Mouse (Mus musculus): ENCODE results near the gene Proser3. TPM values are rescaled to one million over a fixed set of nuclear protein-coding genes. Genes with fewer than 3 reads are reported as not detected.

The Proser3 gene
- total RNA-seq, 2 experiments from 2014 or later, result 5.3 to 10.1 TPM

DNA sequence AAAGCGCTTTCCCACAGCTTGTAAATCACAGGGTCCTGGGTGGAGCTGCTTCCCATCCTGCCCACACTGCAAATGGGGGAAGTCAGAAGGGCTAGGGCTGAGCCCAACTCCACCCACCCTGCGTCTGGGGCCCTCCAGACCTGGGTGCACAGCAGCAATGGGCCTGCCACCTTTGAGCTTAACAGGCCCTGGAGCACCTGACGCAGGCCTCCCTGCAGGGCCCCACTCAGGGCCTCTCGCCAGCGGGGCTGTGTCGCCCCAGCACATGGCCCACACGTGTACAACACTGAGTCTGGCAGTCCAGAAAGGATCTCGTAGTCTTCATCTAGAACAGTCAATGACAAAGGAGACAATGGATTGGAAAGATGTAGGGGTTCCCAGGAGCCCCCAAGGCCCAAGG, 27.9 kb upstream of the Proser3 start:
- no peak for DNase-seq

DNA sequence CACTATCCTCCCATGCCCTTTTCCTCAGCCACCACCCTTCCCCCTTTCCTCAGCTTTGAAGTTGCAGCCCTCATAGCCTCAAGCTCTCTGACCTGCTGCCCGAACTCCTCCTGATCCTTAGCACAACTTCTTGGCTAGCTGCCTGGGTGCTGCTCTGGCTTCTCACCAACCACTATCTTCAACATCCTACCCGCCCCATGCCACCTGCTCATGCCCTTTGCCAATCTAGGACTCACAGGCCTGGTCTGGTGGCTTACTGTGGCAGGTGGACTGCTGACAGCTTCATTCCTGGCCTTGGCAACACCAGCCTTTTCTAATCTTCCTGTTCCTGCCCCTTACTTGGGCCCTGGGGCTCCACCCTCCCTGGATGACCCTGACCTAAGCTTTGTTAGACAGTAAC, 20.9 kb upstream of the Proser3 start:
- DNase-seq, result peak; percentile 73

DNA sequence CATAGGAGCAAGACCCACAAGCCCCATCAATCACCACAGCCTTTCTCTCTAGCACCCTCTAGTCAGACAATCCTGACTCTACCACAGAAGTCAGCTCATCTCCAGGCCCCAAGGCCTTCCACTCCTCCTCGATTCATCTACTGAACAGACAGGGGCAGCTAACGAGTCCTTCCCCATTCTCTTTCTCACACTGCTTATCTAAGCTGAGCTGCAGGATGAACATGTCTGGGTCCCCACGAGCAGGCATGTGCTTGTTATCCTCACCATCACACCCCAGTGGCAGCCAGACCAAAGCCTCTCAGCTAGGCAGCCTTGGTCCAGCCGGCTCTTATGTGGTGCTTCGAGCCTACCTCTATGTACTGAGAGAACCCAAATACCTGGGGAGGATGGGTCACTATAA, 20.3 kb upstream of the Proser3 start:
- no peak for DNase-seq

DNA sequence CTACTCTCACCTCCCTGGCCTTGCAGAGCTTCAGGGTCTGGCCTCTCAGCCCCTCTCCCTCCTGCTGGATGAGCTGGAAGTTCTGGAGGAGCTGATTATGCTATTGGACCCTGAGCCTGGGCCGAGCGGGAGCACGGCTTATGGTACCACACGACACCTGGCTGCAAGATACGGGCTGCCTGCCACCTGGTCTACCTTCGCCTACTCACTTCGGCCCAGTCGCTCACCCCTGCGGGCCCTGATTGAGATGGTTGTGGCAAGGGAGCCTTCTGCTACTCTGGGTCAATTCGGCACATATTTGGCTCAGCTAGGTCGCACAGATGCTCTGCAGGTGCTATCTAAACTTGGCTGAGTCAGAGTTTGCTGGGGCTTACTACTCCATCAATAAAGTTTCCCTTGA, 15.5 kb upstream of the Proser3 start:
- DNase-seq, result no peak

DNA sequence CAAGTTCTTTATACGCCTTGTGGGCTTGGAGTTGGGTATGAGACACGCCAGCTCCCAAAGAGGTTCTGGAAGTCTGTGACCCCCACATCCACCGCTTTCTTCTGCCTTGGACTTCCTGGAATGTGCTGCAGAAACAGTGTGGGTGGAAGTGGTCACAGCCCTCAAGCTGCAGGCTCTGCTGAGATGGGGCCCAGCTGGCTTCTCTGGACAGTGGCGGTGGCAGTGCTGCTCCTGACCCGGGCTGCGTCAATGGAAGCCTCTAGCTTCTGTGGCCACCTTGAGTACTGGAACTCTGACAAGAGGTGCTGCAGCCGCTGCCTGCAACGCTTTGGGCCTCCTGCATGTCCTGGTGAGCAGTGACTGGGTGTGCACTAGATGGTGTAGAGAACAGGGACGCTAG, 13.9 kb upstream of the Proser3 start:
- DNase-seq, result no peak

DNA sequence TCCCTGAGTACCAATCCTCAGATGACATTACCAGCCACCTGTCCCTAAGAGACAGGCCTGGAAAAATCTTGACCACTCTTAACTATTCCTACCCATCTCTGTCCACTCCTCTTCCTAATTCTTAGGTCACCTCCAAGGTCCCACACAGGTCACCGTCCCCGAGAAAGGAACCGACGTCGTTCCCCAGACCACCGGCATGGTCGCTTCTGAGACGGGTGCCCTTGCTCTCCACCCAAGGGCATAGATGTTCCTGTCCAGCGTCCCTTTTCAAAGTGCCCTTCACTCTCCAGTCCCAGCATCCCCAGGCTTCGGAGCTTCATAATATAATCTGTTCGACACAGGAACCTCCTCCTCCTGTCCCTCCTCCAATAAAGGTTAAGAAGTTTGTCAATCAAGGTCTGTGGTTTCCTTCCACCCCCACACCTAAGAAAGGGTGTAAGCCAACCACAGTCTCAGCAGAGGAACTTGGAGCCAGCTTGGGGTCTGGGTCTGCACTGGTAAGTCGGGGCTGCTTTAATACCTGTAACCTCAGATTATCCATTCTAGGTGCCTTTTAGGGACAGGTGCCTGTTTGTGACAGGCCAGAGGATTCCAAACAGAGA, 13.0 kb upstream of the Proser3 start, which contains the start of gene Igflr1:
Gene Igflr1, plus strand, starts transcription at position 458 of the 602 bp plus-strand sequence.
- DNase-seq, result no peak

DNA sequence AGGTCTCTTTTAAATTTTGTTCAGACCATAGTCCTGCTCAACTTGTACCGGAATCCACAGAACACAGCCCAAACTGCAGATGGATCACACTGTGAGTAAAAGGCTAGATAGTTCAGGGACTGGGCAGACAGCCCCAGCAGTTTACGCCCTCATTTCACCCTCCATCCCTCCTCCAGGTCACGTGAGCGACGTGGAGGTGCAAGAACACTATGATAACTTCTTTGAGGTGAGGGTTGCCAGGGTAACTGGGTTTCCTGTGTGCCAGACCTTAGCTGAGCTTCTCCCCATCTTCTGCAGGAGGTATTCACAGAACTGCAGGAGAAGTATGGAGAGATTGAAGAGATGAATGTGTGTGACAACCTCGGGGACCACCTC, 11.8 kb upstream of the Proser3 start:
- DNase-seq, result no peak

DNA sequence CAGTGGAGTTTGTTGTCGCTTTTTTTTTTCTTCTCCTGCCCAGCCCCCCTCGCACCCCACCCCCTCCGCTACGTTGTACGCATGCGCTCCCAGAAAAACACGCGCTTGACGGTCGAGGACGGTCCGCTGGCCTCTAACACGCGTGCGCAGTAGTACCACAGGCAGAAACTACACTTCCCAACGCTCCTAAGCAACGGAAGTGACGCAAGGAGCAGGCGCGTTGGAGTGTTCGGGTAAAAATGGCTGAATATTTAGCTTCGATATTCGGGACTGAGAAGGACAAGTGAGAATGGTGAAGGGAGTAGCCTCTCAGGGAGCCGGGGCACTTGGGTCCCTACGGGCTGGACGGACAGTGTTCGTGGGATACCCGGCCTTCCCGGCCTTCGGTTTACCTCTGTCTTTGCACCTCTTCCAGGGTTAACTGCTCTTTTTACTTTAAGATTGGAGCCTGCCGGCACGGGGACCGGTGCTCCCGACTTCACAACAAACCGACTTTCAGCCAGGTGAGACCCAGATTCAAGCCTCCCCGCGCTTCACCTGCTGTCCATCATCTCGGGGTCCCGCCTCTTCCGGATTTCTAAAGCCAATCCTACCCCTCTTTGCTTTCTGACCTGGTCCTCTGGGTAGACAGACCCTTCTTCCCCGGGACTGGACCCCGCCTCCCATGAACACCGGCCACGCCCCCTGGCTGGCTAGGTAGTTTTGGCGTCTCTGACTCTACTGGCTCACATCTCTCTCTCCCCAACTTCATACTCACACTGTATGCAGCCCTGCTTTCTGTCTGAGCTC, 11.2 kb upstream of the Proser3 start, which contains the start of the genes U2af1l4, Gm49396 and Psenen:
Gene U2af1l4, plus strand, starts transcription at position 185 of the 789 bp plus-strand sequence.
Gene Gm49396, plus strand, starts transcription at position 228 of the 789 bp plus-strand sequence.
Gene Psenen, minus strand, starts transcription at position 511 of the 789 bp plus-strand sequence.
- peak; percentile 96 for DNase-seq

DNA sequence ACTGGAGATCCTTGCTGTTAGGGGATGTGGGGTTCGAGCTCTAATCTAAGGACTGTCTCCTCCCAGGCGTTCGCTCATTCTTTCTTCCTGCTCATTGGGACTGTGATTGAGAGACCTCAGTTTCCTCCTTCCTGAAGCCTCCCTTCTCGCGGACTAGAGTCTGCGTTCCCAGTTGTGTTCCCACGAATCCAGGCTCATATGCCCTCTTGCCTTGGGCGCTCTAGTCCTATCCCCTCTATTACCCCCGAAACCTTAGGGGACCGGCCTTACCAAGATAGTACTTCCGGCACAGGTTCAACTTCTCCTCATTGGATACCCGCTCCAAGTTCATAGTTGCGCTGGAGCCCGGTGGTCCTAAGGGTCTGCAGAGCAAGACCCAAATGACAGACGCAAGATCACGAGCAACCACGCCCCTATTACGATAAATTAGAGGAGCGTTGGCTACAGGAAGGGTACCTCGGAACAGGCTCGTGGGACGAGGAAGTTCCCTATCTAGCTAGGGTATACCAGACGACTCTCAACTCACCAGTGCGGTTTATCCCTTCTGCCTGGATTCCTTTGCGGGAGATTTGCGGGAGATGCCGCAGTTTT, 10.5 kb upstream of the Proser3 start:
- no peak for DNase-seq

DNA sequence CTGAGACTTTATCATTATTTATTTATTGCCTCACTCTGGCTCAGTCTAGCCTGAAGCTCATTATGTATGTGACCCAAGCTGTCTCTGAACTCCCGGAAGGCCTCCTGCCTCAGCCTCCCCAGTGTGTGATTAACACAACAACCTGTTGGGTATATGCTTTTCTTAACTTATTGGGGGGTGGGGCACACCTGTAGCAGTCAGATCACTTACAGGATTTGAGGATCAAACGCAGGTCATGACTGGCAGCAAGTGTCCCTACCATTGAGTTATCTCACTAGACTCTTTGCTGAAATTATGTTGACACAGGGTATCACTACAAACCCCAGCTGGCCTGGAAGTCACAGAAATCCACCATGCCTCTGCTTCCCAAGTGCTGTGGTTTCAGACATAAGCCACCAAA, 8.2 kb upstream of the Proser3 start:
- DNase-seq, result no peak

DNA sequence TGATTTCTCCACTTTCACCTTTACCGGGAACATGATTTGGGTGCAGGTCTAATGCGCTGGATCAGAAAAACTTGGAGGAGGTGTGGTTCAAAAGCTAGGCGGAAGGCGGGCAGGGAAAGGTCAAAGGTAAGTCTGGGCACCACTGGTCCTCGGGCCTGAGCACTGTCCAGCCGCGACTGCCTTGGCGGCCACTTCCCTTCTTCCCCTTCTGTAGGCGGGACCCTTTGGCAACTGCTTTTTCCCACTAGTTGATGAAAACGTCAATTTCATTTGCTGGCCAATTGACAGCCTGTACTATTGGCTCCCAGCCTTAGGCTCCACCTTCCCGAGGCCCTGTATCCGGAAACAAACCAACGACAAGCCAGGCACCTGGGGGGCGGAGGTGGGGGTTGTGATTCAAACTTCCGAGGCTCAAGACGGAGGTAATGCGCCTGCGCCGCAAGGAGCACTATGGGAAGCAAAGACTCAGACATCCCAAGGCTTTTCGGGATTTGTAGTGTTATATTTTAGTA, 7.4 kb upstream of the Proser3 start, which contains the start of gene Lin37:
Gene Lin37, minus strand, starts transcription at position 396 of the 512 bp plus-strand sequence.
- peak; percentile 96 for DNase-seq

DNA sequence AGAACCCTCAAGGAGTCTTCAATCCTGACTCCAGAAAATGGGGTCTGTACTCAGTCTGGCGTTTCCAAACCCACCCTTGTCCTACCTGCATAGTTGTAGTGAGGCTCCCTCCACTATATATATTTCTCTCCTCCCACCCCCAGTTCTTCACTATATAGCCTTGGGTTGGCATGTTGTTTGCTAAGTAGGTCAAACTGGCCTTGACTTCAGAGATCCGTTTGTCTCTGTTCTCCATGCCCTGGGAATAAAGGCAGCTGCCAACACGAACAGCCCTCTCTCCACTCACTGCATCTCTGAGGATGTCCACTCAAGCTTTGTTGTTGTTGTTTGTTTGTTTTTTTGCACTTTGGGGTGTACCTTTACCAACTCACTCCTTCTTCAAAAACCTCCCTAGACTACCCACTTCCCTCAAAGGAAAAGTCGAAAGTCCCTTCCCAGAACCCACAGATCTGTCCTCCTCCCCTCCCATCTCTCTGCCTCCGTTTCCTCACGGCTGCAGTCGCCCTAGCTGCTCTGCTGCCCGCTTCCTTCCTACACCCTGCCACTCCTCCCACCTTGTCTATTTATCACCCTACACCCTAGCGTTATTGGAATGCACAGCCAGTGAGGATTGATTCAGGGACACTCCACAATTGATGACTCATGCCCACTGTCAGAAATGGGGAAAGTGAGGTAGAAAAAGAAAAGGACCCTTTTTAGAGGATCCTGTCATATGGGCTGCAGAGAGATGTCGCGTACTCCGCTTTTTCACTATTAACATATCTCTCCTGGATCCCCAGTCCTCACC, 6.8 kb upstream of the Proser3 start:
- DNase-seq, result no peak

DNA sequence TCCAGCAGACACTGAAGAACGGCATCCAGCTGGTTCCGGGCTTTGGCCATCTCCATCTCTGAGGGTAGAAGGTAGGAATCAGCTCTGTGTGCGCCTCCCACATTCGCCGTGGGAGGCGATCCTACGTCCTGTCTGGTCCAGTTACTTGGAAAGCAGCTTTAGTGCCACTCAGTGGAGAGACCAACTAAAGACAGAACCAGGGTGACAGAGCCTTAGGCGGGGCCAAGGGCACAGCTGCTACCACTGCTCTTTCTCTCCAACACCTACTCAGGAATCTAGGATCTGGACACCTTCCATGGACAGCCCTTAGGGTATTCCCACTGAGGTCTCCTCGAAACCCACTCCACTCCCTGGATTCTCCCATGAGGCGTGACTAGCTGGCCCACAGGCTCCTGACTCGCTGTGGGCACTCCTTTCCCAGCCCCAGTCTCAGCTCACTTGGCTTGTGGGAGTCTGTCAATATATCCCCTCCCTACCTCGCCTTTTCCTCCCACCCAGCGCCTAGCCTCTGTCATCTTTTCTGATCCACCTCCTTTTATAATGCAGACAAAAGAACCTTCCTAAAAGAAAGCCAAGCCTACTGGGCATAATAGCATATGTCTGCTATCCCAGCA, 5.9 kb upstream of the Proser3 start:
- no peak for DNase-seq

DNA sequence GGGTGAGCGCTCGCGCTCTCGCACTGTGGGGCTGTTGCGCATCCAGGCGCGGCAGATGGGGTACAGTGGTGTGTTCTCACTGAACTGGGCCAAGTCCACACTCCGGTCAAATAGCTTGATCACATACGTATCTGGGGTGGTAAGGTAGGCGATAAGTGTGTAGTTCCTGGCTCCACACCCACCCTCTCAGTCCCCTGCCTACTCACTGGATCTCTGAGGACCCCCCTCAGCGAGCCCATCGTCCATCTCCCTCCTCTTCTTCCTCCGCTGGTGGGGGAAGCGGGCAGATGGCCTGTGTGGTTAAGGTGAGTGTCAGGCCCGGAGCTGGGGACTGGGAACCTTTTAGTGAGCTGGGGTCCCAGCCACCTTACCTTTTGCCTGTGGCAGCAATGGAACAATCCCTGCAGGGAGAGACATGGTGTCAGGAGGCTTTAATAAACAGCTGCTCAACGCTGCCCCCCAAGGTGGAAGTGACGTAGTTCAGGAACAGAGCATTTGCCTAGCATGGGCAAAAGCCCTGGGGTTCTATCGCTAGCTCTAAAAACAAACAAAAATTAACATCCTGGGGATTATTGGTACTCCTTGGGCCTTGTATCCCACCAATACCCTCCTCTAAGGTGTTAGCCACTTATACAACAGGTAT, 4.9 kb upstream of the Proser3 start:
- DNase-seq, result no peak

DNA sequence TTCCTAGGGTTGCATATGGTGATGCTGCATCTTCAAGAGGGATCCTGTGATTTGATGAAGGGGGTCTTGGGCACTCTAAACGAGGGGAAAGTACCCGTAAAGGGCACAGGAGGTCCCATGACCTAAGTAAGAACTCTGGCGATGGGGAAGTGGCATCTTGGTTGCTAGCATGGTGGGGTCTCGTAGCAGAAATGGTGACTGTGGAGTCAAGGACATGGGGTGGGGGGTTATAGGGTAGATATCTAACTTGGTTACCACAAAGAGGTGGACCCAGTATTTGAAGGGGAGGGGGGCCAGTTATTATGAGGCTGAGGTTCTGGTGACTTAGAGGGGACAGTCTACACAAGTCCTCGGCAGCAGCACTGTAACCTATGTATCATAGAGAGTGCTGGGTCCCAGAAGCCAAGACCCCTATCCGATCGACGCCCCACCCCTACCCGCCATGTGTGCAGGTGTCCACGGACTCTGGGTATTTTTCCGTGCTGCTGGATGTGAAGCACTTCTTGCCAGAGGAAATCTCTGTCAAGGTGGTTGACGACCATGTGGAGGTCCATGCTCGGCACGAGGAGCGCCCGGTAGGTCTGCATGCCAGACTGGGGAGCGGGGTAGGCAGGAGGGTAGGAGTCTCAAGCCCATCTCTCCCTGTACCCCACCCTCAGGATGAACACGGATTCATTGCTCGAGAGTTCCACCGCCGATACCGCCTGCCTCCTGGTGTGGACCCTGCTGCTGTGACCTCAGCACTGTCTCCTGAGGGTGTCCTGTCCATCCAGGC, 1.9 kb upstream of the Proser3 start:
- DNase-seq, result no peak

DNA sequence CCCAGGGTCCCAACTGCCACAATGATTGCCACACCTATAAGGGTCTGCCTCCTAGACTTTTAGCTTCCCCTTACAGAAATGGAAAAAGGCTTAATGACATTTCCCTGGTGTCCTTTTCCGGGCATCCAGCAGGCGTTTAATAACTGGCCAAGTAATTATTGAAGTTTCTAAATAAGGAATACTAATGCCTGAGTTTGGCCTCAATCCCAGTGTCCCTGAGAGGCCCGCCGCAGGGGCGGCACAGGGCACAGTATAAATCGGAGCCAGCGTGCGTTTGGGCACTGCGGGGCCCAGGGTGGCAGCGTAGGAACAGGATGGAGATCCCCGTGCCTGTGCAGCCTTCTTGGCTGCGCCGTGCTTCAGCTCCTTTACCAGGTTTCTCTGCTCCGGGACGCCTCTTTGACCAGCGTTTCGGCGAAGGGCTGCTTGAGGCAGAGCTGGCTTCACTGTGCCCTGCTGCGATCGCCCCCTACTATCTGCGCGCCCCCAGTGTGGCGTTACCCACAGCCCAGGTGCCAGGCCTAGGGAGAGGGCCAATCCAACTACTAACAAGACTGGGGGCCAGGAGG, 1.0 kb upstream of the Proser3 start:
- DNase-seq, result peak; percentile 84

DNA sequence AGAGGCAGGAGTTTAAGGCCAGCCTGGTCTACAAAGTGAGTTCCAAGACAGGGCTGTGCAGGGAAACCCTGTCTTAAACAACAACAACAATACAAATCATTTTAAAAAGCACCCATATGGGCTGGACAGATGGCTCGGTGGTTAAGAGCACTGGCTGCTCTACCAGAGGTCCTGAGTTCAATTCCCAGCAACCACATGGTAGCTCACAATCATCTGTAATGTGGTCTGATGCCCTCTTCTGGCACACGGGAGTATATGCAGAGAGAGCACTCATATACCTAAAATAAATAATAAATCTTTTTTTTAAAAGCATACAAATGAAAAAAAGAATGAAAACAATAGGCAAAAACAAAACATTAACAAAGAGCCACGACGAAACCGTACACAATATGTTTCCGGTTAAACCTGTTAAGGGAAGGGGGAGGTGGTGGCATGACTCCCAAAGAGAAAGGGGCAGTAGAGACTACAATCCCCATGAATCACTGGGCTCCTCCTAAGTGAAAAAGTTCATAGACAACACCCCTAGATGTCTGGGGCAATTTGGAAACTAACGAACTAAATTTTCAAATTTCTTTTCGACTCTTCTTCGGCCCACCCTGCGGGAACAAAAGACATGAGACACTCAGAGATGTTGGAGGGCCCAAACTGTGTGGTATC, 526 bp downstream of the Proser3 start:
- DNase-seq, result no peak

DNA sequence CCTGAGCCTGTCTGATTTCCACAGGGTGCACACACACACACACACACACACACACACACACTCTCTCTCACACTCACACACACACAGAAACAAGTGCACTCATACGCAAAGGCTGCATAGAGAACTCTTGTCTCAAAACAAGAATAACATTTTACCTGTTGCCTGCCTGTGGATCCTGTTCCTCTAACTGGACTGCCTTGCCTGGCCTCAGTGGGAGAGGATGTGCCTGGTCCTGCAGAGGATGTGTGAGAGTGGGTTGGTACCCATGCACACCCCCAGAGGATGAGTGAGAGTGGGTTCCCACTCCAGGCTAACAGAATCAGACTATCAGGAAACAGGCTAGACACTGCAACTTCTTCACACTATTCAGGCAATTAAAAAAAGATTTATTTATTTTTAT, 1.5 kb downstream of the Proser3 start:
- no peak for DNase-seq

DNA sequence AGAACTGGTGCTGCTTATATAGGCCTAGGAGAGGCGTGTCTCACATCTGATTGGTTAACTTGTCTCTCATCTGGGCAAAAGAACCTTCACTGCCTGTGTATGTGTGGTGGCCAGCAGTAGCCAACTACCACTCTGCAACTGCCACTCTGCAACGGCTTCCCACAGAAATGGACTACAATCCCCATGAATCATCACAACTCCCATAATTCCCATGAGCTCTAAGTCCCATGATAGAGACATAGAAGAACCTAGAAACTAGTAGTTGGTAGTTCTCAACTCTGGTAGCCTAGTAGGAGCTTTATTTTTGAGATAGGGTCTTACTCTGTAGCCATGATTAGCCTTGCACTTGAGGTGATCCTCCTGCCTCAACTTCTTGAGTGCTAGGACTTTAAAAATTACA, 2.2 kb downstream of the Proser3 start:
- no peak for DNase-seq

DNA sequence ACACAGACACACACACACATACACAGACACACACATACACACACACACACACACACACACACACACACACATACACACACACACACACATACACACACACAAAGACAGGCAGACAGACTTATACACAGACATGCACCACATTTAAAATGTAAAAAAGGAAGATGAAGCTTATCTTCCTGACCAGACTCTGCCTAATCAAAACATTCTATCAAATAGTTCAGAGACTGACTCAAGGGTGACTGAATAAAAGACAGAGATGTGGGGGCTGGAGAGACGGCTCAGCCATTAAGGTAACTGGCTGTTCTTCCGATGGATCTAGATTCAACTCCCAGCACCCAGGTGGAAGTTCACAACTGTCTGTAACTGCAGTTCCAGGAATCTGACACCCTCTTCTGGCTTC, 7.8 kb downstream of the Proser3 start:
- DNase-seq, result no peak

All from adrenal gland, postnatal 10 days (tissue).